Mouse (Mus musculus): Measurements from ENCODE around the gene Gm13539.

Gm13539 gene

GRCm38 (mm10) chr2:25824751-25825150 is 42.7 kb downstream of the Gm13539 start:
- DNase-seq (ENCODE audit: low read depth, low spot score) = no peak

- DNase-seq (ENCODE audit: low read depth, low spot score) = no peak
These were observed 46.4 kb downstream of the Gm13539 start for GRCm38 (mm10) chr2:25828344-25828947.

GRCm38 (mm10) chr2:25830786-25831185 is 48.7 kb downstream of the Gm13539 start:
- DNase-seq (ENCODE audit: low read depth, low spot score) = no peak

GRCm38 (mm10) chr2:25836291-25836690 is 54.2 kb downstream of the Gm13539 start:
- DNase-seq (ENCODE audit: low read depth, low spot score) = peak; percentile 71
